Mouse (Mus musculus) common myeloid progenitor, adult 5-6 weeks (primary cell): ENCODE data around the gene Znrf4. TPM values are rescaled to one million over a fixed set of nuclear protein-coding genes. Genes with fewer than 3 reads are reported as not detected.

Experiments
- ATAC-seq: replicated peaks from 2 replicates; pipeline ENCODE4 v1.8.0; 2016; ENCODE audit warnings: low read depth, mild to moderate bottlenecking, moderate TSS enrichment, inconsistent platforms; ENCODE audit not compliant: poor library complexity, severe bottlenecking
- total RNA-seq: library from RNA; stranded (forward); fragments of 200-1000, 187-1606 nt; gene quantifications from 2 replicates; pipeline ENCODE4 v1.2.3, GENCODE M21; 2017

The Znrf4 gene
- total RNA-seq, 1 experiment from 2014 or later, result not detected

GRCm38 (mm10) chr17:56499229-56499628 lies 13.0 kb downstream of the Znrf4 start:
- ATAC-seq, result no peak

GRCm38 (mm10) chr17:56494480-56494879 lies 17.8 kb downstream of the Znrf4 start:
- no peak for ATAC-seq

- ATAC-seq, result no peak
Observed at GRCm38 (mm10) chr17:56493841-56494240, 18.4 kb downstream of the Znrf4 start.

- no peak for ATAC-seq
Observed at GRCm38 (mm10) chr17:56490438-56491152, 21.6 kb downstream of the Znrf4 start.

GRCm38 (mm10) chr17:56488028-56488427 lies 24.2 kb downstream of the Znrf4 start:
- ATAC-seq, result no peak

- peak; percentile 68 for ATAC-seq
Observed at GRCm38 (mm10) chr17:56487441-56487888, 24.8 kb downstream of the Znrf4 start.

- ATAC-seq, result no peak
Observed at GRCm38 (mm10) chr17:56485926-56486325, 26.3 kb downstream of the Znrf4 start.

GRCm38 (mm10) chr17:56485118-56485517 lies 27.1 kb downstream of the Znrf4 start:
- ATAC-seq, result no peak

- no peak for ATAC-seq
Observed at GRCm38 (mm10) chr17:56482671-56483070, 29.6 kb downstream of the Znrf4 start.

GRCm38 (mm10) chr17:56479358-56479757 lies 32.9 kb downstream of the Znrf4 start:
- ATAC-seq, result peak; percentile 60

GRCm38 (mm10) chr17:56478191-56478611 lies 34.0 kb downstream of the Znrf4 start:
- no peak for ATAC-seq

GRCm38 (mm10) chr17:56477191-56477818 lies 34.9 kb downstream of the Znrf4 start:
- no peak for ATAC-seq

GRCm38 (mm10) chr17:56476402-56476752 lies 35.9 kb downstream of the Znrf4 start, which contains the start of gene Ptprs:
TSS of gene Ptprs (minus strand) at chr17:56476483.
- ATAC-seq, result peak; percentile 37

GRCm38 (mm10) chr17:56475584-56476401 lies 36.4 kb downstream of the Znrf4 start:
- no peak for ATAC-seq

- ATAC-seq, result no peak
Observed at GRCm38 (mm10) chr17:56474831-56475581, 37.2 kb downstream of the Znrf4 start.

GRCm38 (mm10) chr17:56474311-56474830 lies 37.9 kb downstream of the Znrf4 start:
- ATAC-seq, result no peak

GRCm38 (mm10) chr17:56473611-56473905 lies 38.7 kb downstream of the Znrf4 start:
- ATAC-seq, result no peak

GRCm38 (mm10) chr17:56472733-56473610 lies 39.3 kb downstream of the Znrf4 start:
- ATAC-seq, result peak; percentile 48

GRCm38 (mm10) chr17:56472121-56472520 lies 40.1 kb downstream of the Znrf4 start:
- peak; percentile 6; the same call in 1 of the 2 replicates for ATAC-seq
